Mouse (Mus musculus) stomach, postnatal 0 days (tissue): Measurements from ENCODE around the gene Abca2.

Source experiments
- CTCF ChIP-seq: IDR thresholded peaks from 2 replicates; pipeline ENCODE4 v1.5.1; 2016; ENCODE audit warnings: antibody characterized with exemption, low read depth, mild to moderate bottlenecking, moderate library complexity
- EP300 ChIP-seq: optimal IDR thresholded peaks from 2 replicates; pipeline ENCODE3; 2016; ENCODE audit warnings: antibody characterized with exemption

GRCm38 (mm10) chr2:25457022-25457896 lies 28.8 kb downstream of the Abca2 start:
- TF ChIP-seq CTCF (no peak), EP300 (no peak)
